Mouse (Mus musculus): Measurements from ENCODE around the gene Lin52. TPM values are rescaled to one million over a fixed set of nuclear protein-coding genes. Genes with fewer than 3 reads are reported as not detected.

Gene Lin52
- total RNA-seq, 2 experiments from 2014 or later: 6.1 to 6.7 TPM

DNA sequence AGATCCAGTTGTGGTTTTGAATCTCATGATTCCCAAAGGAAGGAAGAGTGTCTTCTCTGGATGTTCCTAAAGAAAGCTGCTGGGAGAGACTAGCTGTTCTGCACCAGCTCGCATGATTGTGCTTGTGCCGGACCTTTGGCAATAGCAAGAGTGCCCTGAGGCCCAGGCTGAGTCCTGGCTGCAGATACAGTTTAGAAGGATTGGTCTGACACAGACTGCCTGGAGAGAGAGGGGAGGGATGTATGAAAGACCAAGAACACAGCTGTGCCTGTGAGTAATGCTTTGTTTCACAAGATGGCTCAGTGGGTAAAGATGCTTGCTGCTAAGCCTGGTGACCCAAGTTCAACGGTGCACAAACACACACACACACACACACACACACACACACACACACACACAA, 11.6 kb downstream of the Lin52 start:
- DNase-seq (ENCODE audit: low spot score in 2 of 2): no peak

GRCm38 (mm10) chr12:84468701-84469100, 17.5 kb downstream of the Lin52 start:
- DNase-seq (ENCODE audit: low spot score in 2 of 2): no peak

- no peak for DNase-seq (ENCODE audit: low spot score in 2 of 2)
Observed at GRCm38 (mm10) chr12:84478937-84479336, 27.7 kb downstream of the Lin52 start.

DNA sequence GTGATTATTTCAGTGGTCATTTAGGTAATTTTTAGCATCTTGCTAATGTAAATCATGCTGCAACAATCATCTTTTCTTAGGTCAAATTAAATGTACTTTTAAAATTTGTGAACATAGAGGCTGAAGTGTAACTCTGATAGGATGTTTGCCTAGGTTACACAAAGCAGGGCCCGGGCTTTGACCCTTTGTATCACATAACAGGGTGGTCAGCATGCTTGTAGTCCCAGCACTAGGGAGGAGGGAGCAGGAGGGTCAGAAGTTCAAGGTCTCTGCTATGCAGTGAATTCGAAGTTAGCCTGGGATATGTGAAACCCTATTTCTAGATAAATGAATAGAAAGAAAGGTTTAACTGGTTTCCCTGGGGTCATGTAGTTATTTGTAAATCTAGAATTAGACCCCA, 30.0 kb downstream of the Lin52 start:
- no peak for DNase-seq (ENCODE audit: low spot score in 2 of 2)

- DNase-seq (ENCODE audit: low spot score in 2 of 2): no peak
Observed at GRCm38 (mm10) chr12:84482778-84483585, 31.8 kb downstream of the Lin52 start.

GRCm38 (mm10) chr12:84487324-84488056, 36.3 kb downstream of the Lin52 start:
- peak in 1 of 2 experiments; percentile 22 for DNase-seq (ENCODE audit: low spot score in 2 of 2)

- DNase-seq (ENCODE audit: low spot score in 2 of 2): no peak
Observed at GRCm38 (mm10) chr12:84496795-84497194, 45.6 kb downstream of the Lin52 start.

- no peak for DNase-seq (ENCODE audit: low spot score in 2 of 2)
Observed at GRCm38 (mm10) chr12:84500528-84501263, 49.5 kb downstream of the Lin52 start.

GRCm38 (mm10) chr12:84501278-84501677, 50.1 kb downstream of the Lin52 start:
- no peak for DNase-seq (ENCODE audit: low spot score in 2 of 2)

GRCm38 (mm10) chr12:84506856-84507255, 55.6 kb downstream of the Lin52 start:
- no peak for DNase-seq (ENCODE audit: low spot score in 2 of 2)

DNA sequence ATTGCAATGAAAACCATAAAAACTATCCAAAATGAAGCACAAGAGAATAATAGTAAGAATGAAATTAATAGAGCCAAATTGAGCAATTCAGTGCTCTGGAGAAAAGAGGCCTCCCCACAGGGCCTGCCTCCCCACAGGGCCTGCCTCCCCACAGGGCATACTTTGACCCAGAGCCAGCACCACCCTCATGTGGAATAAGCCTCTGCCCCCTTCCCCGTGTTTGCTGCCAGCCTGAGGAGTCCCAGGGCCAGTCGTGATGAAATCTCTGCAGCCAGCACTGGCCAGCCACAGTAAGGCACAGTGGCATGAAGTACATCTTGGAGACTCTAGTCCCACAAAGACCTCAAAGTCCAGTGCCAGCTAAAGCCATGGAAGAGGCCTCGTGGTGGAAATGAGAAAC, 60.8 kb downstream of the Lin52 start:
- no peak for DNase-seq (ENCODE audit: low spot score in 2 of 2)

DNA sequence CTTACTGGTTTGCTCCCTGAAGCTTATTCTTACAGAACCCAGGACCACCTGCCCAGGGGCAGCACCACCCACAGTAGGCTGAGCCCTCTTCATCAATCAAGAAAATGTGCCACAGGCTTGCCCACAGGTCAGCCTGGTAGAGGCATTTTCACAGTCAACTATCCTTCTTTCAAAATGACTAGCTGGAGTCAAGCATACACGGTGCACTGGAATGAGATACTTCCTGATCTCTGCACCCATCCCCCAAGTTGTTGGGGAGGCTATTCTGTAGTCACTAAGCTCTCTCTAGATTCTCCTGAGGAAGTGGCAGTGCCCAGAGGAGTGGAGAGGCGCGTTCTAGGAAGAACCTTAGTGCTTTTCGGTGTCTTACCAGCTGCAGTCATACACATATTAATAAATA, 64.3 kb downstream of the Lin52 start:
- no peak for DNase-seq (ENCODE audit: low spot score in 2 of 2)

GRCm38 (mm10) chr12:84516642-84517041, 65.4 kb downstream of the Lin52 start:
- no peak for DNase-seq (ENCODE audit: low spot score in 2 of 2)

DNA sequence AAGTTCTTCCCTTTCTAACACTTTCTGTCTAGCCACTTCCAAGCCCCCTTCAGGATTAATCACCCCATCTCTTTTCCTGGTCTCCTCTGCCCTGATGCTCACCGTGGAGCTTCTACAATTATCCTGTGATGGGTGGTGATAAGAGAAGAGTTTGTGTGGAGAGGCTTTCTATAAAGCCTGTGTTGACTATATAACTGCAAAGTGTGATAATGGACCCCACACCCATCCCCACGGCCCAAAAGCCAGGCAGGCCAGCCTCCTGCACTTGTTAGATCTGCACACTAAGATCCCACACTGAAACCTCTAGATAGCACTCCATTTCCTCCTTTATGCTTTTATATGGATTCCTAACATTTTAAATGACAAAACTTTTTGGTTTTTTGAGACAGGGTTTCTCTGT, 66.8 kb downstream of the Lin52 start:
- DNase-seq (ENCODE audit: low spot score in 2 of 2): no peak

DNA sequence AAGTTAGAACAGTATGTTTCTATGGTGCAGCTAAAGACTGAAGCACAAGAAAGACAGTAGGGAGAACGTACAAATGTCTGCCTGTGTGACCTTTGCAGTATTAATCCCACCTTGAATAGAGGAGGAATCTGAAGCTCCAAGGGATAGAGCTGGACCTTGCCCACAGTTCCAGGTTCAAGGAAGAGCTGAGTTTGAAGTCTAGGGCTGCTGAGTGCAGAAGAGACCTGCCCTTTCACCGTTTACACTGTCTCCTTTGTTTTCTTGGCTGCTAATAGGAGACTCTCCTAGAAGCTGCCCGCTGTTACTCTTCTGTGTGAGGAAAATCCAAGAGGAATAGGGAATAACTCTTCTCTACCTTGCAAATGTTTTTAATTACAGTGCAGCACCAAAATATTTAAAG, 72.5 kb downstream of the Lin52 start:
- no peak for DNase-seq (ENCODE audit: low spot score in 2 of 2)

DNA sequence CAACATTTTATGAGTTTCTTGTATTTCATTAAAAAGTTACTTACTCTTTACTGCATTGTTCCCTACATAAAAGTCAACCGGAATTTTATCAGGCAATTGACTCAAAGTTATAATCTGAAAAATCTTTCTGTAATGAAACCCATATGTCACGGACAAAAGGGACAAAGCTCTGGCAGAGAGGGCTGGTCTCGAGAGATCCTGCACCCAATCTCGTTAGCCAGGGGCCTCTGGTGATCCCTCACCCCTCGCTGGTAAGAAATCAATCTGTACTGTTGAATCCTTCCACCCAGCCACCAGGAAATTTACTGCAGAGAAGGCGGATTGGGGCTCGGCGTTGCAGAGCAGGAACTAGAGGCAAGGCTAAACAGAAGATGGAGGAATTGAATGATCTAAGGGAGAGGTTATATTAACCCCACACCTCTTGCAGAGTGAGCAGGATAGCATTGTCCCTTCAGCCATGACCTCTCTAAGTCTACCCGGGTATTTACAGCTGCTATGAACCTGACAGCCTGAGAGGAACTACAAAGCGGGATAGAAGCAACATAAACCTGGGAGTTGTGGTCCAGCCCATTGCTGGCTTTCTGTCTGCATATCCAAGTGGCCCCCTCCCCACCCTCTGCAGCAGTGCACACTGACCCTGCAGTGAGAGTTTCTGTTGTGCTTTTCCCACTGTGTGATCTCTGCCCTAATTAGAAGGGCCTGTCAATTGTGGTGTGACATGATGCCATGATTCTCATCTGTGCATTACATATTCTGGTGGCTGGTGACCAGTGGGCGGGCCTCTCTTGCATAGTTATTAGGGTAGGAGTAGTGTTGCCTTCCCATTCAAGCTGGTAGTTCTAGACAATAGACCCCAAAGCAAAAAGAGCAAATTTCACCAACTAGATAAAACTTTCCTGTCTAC, 73.2 kb downstream of the Lin52 start:
- DNase-seq (ENCODE audit: low spot score in 2 of 2): no peak

DNA sequence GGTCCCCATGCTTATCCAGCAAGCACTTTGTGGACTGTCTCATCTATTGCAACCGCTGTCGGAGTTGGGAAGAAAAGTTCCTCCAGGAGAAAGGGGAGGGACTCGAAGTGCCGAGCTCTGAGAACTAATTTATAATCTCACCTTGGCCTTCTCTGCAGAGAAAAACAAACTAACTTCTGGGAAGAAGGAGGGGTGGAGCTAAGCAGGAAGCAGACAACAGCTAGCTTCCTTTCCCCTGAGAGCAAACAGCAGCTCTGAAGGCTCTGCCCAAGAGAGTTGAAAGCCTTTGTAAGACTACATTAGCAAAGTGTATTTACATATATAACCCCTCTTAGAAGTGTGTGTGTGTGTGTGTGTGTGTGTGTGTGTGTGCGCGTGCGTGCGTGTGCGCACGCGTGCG, 74.2 kb downstream of the Lin52 start:
- DNase-seq (ENCODE audit: low spot score in 2 of 2): no peak

DNA sequence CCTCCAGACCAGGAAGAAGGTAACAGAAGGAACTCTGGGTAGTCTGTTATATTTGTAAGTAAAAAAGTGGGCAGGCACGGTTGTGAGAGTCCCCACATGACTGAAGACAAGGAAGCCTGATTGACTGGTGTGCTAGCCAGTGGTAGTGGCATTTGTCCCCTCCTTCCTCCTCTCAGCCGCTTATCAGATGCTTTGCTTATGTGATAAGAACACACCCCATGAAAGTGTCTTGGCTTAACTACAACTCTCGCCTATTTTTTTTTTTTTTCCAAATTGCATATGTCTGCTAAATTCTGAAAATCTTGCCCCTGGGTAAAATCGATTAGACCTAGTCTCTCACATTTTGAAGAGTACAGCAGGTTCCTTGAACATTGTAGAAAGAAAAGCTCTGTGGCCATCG, 79.2 kb downstream of the Lin52 start:
- DNase-seq (ENCODE audit: low spot score in 2 of 2): no peak

GRCm38 (mm10) chr12:84531906-84532829, 80.9 kb downstream of the Lin52 start:
- no peak for DNase-seq (ENCODE audit: low spot score in 2 of 2)

GRCm38 (mm10) chr12:84532830-84533199, 81.6 kb downstream of the Lin52 start:
- DNase-seq (ENCODE audit: low spot score in 2 of 2): no peak

Measured in gastrocnemius, postnatal 4 days (tissue).